Mouse (Mus musculus) liver, embryonic 14.5 days (tissue): ENCODE results near the gene Cpox. TPM values are rescaled to one million over a fixed set of nuclear protein-coding genes. Genes with fewer than 3 reads are reported as not detected.

Experiments
- ATAC-seq: fragments of 200-750 bp; cut with Nextera tagmentation; 2 replicates; pipeline ENCODE4 v1.8.0; 2017; ENCODE audit warnings: moderate number of reproducible peaks, mild to moderate bottlenecking, moderate library complexity; ENCODE audit not compliant: insufficient read depth
- DNase-seq, 3 experiments: peaks; one replicate each; pipeline ENCODE4 v3.0.0-alpha.2; 2012 to 2013; ENCODE audit warnings: low read depth in 3 of 3, low spot score in 3 of 3
- H3K27ac ChIP-seq: fragments of 300-500 bp; sonication (generic); 2 replicates; pipeline ENCODE4 v1.5.1; 2014; ENCODE audit warnings: moderate library complexity, mild to moderate bottlenecking, control low read depth, inconsistent platforms
- H3K27me3 ChIP-seq: fragments of 300-500 bp; sonication (generic); 2 replicates; pipeline ENCODE4 v1.6.1; 2014; ENCODE audit warnings: mild to moderate bottlenecking, low read length, moderate library complexity; ENCODE audit not compliant: control insufficient read depth, insufficient read depth
- H3K36me3 ChIP-seq: fragments of 300-500 bp; sonication (generic); replicated peaks from 2 replicates; pipeline ENCODE4 v1.6.1; 2014; ENCODE audit warnings: low read depth; ENCODE audit not compliant: control insufficient read depth, insufficient read depth
- H3K4me1 ChIP-seq, 2 experiments: fragments of 200-500 bp in 1 of 2; fragments of 300-500 bp in 1 of 2; sonication (generic) in 1 of 2; replicated peaks; 2 replicates each; pipeline ENCODE4 v1.6.1; 2012 to 2014; ENCODE audit warnings: antibody characterized with exemption in 1 of 2, inconsistent platforms in 1 of 2, low read length in 1 of 2; ENCODE audit not compliant: control insufficient read depth in 2 of 2, insufficient read depth in 2 of 2
- H3K4me2 ChIP-seq: fragments of 300-500 bp; sonication (generic); 2 replicates; pipeline ENCODE4 v1.6.1; 2014; ENCODE audit warnings: low read depth, mild to moderate bottlenecking, control low read depth, moderate library complexity
- H3K4me3 ChIP-seq, 2 experiments: fragments of 200-500 bp in 1 of 2; fragments of 300-500 bp in 1 of 2; sonication (generic) in 1 of 2; 2 replicates each; pipeline ENCODE4 v1.5.1; 2012 to 2014; ENCODE audit warnings: low read depth in 2 of 2, low read length in 2 of 2, mild to moderate bottlenecking in 2 of 2, control low read depth in 1 of 2, inconsistent platforms in 1 of 2, moderate library complexity in 1 of 2; ENCODE audit not compliant: insufficient read depth in 1 of 2
- H3K9ac ChIP-seq: fragments of 300-500 bp; sonication (generic); replicated peaks from 2 replicates; pipeline ENCODE4 v1.6.1; 2014; ENCODE audit warnings: mild to moderate bottlenecking, control low read depth, moderate library complexity
- H3K9me3 ChIP-seq: fragments of 300-500 bp; sonication (generic); 2 replicates; pipeline ENCODE4 v1.6.1; 2016; ENCODE audit warnings: low read length, mixed read lengths; ENCODE audit not compliant: control insufficient read depth
- CTCF ChIP-seq: IDR thresholded peaks from 2 replicates; pipeline ENCODE4 v1.5.1; 2016; ENCODE audit warnings: antibody characterized with exemption, low read depth, control low read depth
- EP300 ChIP-seq: IDR thresholded peaks from 2 replicates; pipeline ENCODE4 v1.6.1; 2016; ENCODE audit warnings: antibody characterized with exemption, low read depth
- WGBS: fragments of 180-500 bp; shearing (Covaris S2); extraction: QIAGEN DNeasy Blood & Tissue Kit; methylation state at CpG from one replicate; pipeline ENCODE4 v1.1.7; 2014; ENCODE audit not compliant: insufficient replicate concordance; 5-methylcytosine and 5-hydroxymethylcytosine counted together
- polyA plus RNA-seq, 2 experiments: library from polyadenylated mRNA; depleted of rRNA in 1 of 2; stranded (reverse) in 1 of 2; unstranded in 1 of 2; fragments of >200 nt; fragmentation: Nextera tagmentation in 1 of 2; extraction: Ambion mirVana in 1 of 2; gene quantifications; 2 replicates each; pipeline versions ENCODE4 v1.2.1 to v1.2.3; 2012 to 2014

The Cpox gene
- 207 and 272 TPM in 2 replicates for polyA plus RNA-seq (2012; rRNA removed)
- polyA plus RNA-seq (2014; fragmentation: Nextera tagmentation; extraction: Ambion mirVana) = 326 and 386 TPM in 2 replicates

- H3K9me3 ChIP-seq = no peaks in the 10 kb centered on the region
- H3K9ac ChIP-seq = peak within 1 kb of the TSS; percentile 100
- no peaks in the 10 kb centered on the region for H3K27me3 ChIP-seq
- H3K4me1 ChIP-seq = peaks cover 47 to 50% of the 10 kb centered on the region in 2 experiments
- TF ChIP-seq EP300 (peak; percentile 100), CTCF (peak; percentile 23)
- ATAC-seq (peak; percentile 96), DNase-seq (peak; percentile 97)
- WGBS = under 1% methylated on average over 51 of the region's 51 CpGs
- peak within 1 kb of the TSS; percentile 97 for H3K4me3 ChIP-seq
- peak within 1 kb of the TSS; percentile 99 for H3K27ac ChIP-seq
- peak within 1 kb of the TSS; percentile 84 for H3K4me2 ChIP-seq
- peaks cover 42% of the 10 kb centered on the region for H3K36me3 ChIP-seq
These were observed at the start of gene Cpox for GRCm38 (mm10) chr16:58669917-58670630. Gene Cpox (plus strand): TSS chr16:58670292.

- no peaks in the 10 kb centered on the region for H3K36me3 ChIP-seq
- no peaks in the 10 kb centered on the region for H3K9me3 ChIP-seq
- no peak overlapping the region for H3K27ac ChIP-seq
- H3K4me3 ChIP-seq = no peak overlapping the region
- H3K27me3 ChIP-seq = no peaks in the 10 kb centered on the region
- no peak overlapping the region for H3K4me2 ChIP-seq
- TF ChIP-seq EP300 (no peak), CTCF (no peak)
- ATAC-seq (no peak), DNase-seq (no peak)
- 73% methylated on average over 3 of the region's 3 CpGs for WGBS
- peaks cover 5 to 8% of the 10 kb centered on the region in 2 experiments for H3K4me1 ChIP-seq
- no peak overlapping the region for H3K9ac ChIP-seq
These were observed 47.7 kb upstream of the Cpox start for GRCm38 (mm10) chr16:58622377-58622776.

GRCm38 (mm10) chr16:58623114-58623513 lies 47.0 kb upstream of the Cpox start:
- no peak for TF ChIP-seq CTCF
- TF ChIP-seq EP300 = no peak
- H3K4me3 ChIP-seq = no peak overlapping the region
- ATAC-seq (no peak), DNase-seq (no peak)
- no peak overlapping the region for H3K9ac ChIP-seq
- no peak overlapping the region for H3K27ac ChIP-seq
- no peak overlapping the region for H3K4me2 ChIP-seq
- H3K27me3 ChIP-seq = no peaks in the 10 kb centered on the region
- no peaks in the 10 kb centered on the region for H3K9me3 ChIP-seq
- 72% methylated on average over 4 of the region's 4 CpGs for WGBS
- peaks cover 10 to 14% of the 10 kb centered on the region in 2 experiments for H3K4me1 ChIP-seq
- H3K36me3 ChIP-seq = no peaks in the 10 kb centered on the region

- H3K9me3 ChIP-seq = no peaks in the 10 kb centered on the region
- peaks cover 18 to 22% of the 10 kb centered on the region in 2 experiments for H3K4me1 ChIP-seq
- 75% methylated on average over 6 of the region's 6 CpGs for WGBS
- H3K27ac ChIP-seq = no peak overlapping the region
- H3K36me3 ChIP-seq = no peaks in the 10 kb centered on the region
- H3K4me3 ChIP-seq = no peak overlapping the region
- DNase-seq = no peak
- H3K9ac ChIP-seq = no peak overlapping the region
- H3K27me3 ChIP-seq = no peaks in the 10 kb centered on the region
- no peak overlapping the region for H3K4me2 ChIP-seq
- no peak for ATAC-seq
- no peak for TF ChIP-seq EP300
- peak; percentile 79 for TF ChIP-seq CTCF
These were observed 46.1 kb upstream of the Cpox start for GRCm38 (mm10) chr16:58623944-58624343.

GRCm38 (mm10) chr16:58627597-58628335 lies 42.3 kb upstream of the Cpox start:
- peak overlapping the region; percentile 79 for H3K27ac ChIP-seq
- H3K4me3 ChIP-seq = no peak overlapping the region
- WGBS = 56% methylated on average over 4 of the region's 4 CpGs
- H3K27me3 ChIP-seq = no peaks in the 10 kb centered on the region
- H3K9me3 ChIP-seq = no peaks in the 10 kb centered on the region
- peak; percentile 52; the same call in 1 of the 2 replicates for TF ChIP-seq EP300
- TF ChIP-seq CTCF = peak; percentile 55
- H3K9ac ChIP-seq = peak overlapping the region; percentile 27; the same call in 1 of the 2 replicates
- H3K36me3 ChIP-seq = no peaks in the 10 kb centered on the region
- no peak overlapping the region for H3K4me2 ChIP-seq
- DNase-seq (peak in 1 of 3 experiments; percentile 47), ATAC-seq (peak; percentile 57)
- peaks cover 32 to 34% of the 10 kb centered on the region in 2 experiments for H3K4me1 ChIP-seq
